Mouse (Mus musculus) cerebellum, adult 2 months (tissue): ENCODE data around the gene Actl7b.

Experiments
- CTCF ChIP-seq: fragments of 200-500 bp; IDR thresholded peaks from 2 replicates; pipeline ENCODE4 v1.5.1; 2011; ENCODE audit warnings: low read depth, mild to moderate bottlenecking, control low read depth, low read length, moderate library complexity, borderline replicate concordance; ENCODE audit not compliant: insufficient read depth
- POLR2A ChIP-seq: fragments of 200-500 bp; IDR thresholded peaks from 2 replicates; pipeline ENCODE4 v1.6.1; 2011; ENCODE audit warnings: low read length, control low read depth, borderline replicate concordance; ENCODE audit not compliant: insufficient read depth

DNA sequence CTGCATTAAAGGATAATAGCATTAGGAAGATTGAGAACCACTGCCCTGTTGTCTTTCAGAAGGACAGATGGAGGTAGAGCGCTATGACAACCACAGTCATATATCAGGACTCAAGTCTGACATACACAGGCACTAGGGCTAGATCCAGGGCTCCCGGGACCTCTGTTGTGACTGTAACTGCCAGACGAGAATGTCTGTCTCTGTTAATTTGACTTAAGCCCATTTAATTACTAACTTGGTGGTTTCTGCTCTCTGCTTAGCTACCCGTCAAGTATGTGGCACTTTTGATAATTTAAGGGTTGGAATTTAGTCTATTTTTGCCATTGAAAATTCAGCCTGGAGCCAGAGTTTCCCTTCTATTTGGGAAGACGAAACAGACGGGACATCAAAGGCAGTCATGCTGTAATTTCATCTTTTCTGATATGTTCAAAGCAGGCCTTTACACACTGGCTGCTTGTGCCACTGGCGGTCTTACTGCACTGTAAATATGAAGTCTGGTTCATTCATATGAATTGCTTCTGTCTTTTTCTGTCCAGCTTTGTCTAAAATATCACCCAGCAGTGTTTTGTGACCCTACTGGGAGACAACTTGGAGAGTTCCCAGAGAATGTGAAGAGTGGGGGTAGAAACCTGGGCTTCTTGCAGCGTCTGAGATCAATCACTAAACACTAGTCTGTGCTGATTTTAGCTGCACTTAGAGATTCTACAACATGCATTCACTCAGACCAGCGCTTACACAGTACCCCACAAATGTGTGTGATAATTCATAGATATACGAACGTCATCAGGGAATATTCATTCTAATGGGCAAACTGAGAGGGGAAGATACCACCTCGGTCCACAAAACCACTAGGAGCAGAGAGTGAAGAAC, 22.4 kb downstream of the Actl7b start:
- TF ChIP-seq CTCF (no peak), POLR2A (no peak)
